In the genomic region with DNA sequence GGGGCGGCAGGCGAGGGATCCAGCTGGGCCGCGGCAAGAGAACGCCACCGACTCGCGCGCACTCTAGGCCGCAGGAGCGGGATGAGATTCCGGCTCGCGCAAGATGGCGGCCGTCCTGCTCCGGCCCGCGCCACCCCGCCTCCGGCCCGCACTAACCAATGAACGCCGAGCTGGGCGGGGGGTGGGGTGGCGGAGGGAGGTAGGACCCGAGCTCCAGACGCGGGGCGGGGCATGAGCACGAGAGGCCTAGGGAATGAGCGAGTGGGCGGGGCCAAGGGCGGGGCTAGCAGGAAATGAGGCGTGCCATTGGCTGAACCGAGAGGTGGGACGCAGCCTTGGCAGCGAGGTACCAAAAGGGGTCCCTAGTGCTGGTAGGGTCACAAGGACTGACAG, we compare ENCODE assay signal across 8 mouse cellular contexts. TPM values are rescaled to one million over a fixed set of nuclear protein-coding genes. Genes with fewer than 3 reads are reported as not detected.
DNase-seq lines count a peak whose midpoint lies in the region; ATAC-seq lines count a peak whose summit lies in the region.

A gene (minus strand): TSS at position 105 of the 393 bp plus-strand sequence.

- peak; percentile 92 for ATAC-seq in common myeloid progenitor, adult 5-6 weeks (replicated peaks; ENCODE audit: low read depth, poor library complexity, severe bottlenecking)
- ATAC-seq in megakaryocyte progenitor cell, adult 5-6 weeks (replicated peaks; ENCODE audit: poor library complexity): peak; percentile 94

- DNase-seq in ZHBTc4 (ENCODE audit: low read depth, low spot score): peak; percentile 99
- peak; percentile 99 for DNase-seq in gastrocnemius, adult 8-10 months (ENCODE audit: low spot score in 2 of 2)
- DNase-seq in induced T-regulatory cell, adult 2 months (ENCODE audit: low read depth): peak; percentile 99
- peak; percentile 96 to 98 for DNase-seq in left cerebral cortex, adult 9 months (ENCODE audit: low spot score in 2 of 2)
- peak; percentile 100 for DNase-seq in right cerebral cortex, postnatal 14 days
- peak; percentile 99 for DNase-seq in urinary bladder, postnatal 36 days (ENCODE audit: low spot score in 2 of 2)

RNA-seq across cellular contexts. Expression of the gene that starts here (rescaled TPM):
- total RNA-seq in common myeloid progenitor, adult 5-6 weeks (2017): 1.1 TPM in 1 of 2 replicates, not detected in the other
- total RNA-seq in gastrocnemius, adult 8-10 months (2022): under 1 TPM; 0.10 to 0.13 (median 0.12) TPM
- 0.05 and 0.20 TPM in 2 replicates for total RNA-seq in megakaryocyte progenitor cell, adult 5-6 weeks (2015)
- 0.20 TPM in 1 of 2 replicates, not detected in the other for total RNA-seq in megakaryocyte progenitor cell, adult 5-6 weeks (2017)

Comparison
In these comparisons a context has a peak if more than half of its experiments do, and no peak if none do; other contexts are left out.
1. Peak in every context shown above with its lines: DNase-seq and ATAC-seq.
2. Peak in DNase-seq in gastrocnemius, adult 8-10 months; RNA of the gene not detected or under 1 TPM.
3. Peak in ATAC-seq in megakaryocyte progenitor cell, adult 5-6 weeks; RNA of the gene not detected or under 1 TPM.